Mouse (Mus musculus): Measurements from ENCODE around the gene Slc25a39.

Slc25a39 gene

DNA sequence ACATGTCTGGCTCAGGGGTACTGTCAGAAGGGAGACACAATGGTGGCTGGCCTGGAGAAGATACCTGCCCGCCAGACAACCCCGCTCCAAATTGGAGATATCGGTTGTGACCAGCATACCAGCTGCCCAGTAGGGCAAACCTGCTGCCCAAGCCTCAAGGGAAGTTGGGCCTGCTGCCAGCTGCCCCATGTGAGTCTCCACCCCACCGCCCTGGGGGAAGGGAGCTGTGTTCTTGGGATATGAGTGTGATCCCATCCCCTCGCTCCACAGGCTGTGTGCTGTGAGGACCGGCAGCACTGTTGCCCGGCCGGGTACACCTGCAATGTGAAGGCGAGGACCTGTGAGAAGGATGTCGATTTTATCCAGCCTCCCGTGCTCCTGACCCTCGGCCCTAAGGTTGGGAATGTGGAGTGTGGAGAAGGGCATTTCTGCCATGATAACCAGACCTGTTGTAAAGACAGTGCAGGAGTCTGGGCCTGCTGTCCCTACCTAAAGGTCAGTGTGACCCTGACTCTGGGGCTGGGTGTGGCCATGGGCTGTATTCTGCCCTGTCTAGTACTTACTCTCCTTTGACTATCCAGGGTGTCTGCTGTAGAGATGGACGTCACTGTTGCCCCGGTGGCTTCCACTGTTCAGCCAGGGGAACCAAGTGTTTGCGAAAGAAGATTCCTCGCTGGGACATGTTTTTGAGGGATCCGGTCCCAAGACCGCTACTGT, 28.2 kb upstream of the Slc25a39 start:
- DNase-seq: peak; percentile 44 to 54

- peak in 1 of 2 experiments; percentile 28 for DNase-seq
Observed at GRCm38 (mm10) chr11:102434816-102435705, 27.3 kb upstream of the Slc25a39 start.

- peak; percentile 90 to 93 for DNase-seq
Observed at GRCm38 (mm10) chr11:102434406-102434805, 26.7 kb upstream of the Slc25a39 start.

- peak in 1 of 2 experiments; percentile 36 for DNase-seq
Observed at GRCm38 (mm10) chr11:102433866-102434265, 26.1 kb upstream of the Slc25a39 start.

- DNase-seq: peak; percentile 70 to 77
Observed at GRCm38 (mm10) chr11:102432896-102433295, 25.1 kb upstream of the Slc25a39 start.

DNA sequence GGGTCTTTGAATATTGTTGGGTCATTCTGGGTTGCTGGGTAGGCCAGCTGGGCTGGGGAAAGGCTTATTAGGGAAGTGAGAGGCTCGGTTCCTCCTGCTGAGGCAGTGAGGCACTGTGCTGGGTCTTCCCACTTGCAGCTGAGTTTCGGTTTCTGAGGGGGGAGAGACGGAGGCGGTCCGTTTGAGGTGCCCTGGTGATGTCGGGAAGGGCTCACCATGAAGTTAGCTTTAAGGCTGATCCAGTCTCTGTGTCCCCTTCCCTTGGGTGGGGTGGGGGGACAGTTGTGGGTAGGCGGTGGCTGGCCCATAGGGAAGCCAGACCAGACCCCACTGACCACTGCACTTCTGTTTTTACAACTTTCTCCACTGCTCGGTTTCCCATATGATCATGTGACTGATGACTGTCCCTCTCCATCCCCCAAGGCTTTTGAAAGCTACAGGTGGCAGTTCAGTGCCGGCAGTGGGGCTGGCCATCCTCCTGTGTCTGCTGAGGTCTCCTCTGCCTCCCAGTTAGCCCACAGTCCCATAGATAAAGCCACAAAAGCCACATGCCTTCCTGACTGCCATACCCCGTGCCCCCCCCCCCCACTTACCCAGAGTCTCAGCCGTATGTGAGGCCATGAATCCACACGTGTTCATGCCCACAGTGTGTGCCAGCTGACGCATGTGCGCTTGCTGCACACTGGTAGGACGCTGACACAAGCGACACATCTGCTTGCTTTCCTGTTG, 24.5 kb upstream of the Slc25a39 start:
- DNase-seq: peak; percentile 19 to 26

DNA sequence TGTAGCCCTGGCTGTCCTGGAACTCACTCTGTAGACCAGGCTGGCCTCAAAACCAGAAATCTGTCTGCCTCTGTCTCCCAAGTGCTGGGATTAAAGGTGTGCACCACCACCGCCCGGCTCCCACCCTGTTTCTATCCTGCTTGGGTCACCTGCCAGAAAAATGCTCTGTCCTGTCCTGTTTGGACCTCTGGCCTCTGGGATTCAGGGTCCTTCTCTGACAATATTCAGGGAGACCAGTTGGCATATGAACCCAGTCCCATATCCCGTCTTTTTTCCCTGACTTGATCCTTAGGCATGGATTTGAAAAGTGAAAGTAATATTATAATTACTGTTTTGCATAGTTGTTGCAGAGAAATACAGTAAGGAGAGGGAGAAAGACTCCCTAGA, 24.0 kb upstream of the Slc25a39 start:
- DNase-seq: peak; percentile 15 to 22

GRCm38 (mm10) chr11:102431018-102431645, 23.4 kb upstream of the Slc25a39 start:
- peak; percentile 85 to 88 for DNase-seq

DNA sequence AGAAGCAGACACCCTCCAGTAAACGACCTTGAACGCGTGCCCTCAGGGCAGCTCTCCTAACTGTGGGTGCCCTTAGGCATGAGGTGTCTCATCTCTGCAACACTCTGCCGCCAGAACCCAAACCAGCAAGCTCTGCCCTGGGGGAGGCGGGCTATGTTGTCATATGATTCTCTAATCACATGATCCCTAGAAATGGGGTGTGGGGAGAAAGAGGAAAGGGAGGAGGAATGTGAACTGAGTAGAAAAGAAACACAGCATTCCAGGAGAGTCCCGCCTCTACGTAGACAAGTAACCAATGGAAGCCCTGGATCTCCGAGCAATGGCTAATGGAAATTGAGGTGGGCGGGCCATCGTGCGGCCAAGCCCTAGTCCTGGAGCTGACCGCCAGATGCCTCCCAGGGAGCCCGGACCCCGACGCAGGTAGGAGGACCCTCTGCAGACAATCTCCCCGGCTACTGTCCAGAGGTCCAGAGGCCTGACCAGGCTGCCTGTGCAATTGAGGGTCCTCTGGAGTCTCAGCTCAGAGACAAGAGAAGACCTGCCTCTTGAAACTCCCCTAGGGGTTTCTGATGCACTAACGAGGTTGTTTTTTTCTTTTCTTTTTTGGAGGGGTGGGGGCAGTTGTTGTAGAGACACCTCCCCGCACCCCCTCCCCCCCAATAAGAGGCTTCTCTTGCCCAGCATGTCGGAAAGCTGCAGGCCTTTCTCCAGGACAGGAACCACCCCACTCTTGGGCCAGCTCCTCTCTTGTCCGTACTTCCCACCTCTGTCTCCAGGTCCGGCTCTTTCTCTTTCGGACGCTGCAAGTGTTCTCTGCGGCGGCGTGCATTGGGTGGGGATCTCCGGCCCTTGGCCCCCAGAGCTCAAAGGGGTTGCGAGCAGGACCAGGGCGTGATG, 22.6 kb upstream of the Slc25a39 start, which contains the start of gene Grn:
Gene Grn (plus strand): TSS at position 195 of the 897 bp plus-strand sequence.
- peak; percentile 88 to 96 for DNase-seq

DNA sequence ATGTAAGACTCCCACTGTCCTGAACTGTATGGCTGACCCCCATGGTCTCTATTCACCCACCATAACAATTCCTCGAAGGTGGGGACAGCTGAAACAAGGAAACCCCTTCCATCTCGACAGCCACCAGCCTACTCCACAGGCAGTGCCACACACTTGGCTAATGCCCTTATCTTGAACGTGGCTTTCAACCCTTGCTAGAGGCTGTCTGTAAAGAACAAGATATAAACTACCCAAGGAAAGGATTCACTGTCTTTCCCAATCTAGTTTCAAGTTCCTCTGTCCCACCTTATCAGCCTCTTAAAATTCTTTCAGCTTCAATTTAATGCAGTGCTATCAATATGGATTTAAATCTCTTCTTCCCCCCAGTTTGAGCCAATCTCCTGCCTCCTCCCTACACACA, 21.8 kb upstream of the Slc25a39 start:
- peak in 1 of 2 experiments; percentile 17 for DNase-seq

- DNase-seq: peak in 1 of 2 experiments; percentile 9
Observed at GRCm38 (mm10) chr11:102428981-102429540, 21.3 kb upstream of the Slc25a39 start.

GRCm38 (mm10) chr11:102425555-102426316, 18.0 kb upstream of the Slc25a39 start:
- DNase-seq: no peak

- DNase-seq: no peak
Observed at GRCm38 (mm10) chr11:102424666-102425065, 16.9 kb upstream of the Slc25a39 start.

DNA sequence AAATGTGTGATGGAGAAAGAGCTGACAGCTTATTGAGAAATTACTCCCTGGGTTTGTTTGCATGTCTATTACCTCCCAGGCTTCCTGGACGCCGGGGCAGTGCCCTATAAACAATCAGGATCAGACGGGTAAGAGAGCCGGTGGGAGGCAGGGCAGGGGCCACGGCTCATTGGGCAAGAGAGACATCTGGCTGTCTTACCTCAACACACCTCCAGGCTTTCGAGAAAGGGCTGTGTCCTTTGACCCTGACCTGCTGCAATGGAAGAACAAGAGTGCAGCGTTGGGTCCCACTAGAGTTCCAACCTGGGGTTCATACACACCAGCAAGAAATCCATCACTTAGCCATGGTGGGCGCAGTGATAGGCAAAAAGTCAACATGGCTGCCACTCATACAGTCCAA, 13.8 kb upstream of the Slc25a39 start:
- no peak for DNase-seq

DNA sequence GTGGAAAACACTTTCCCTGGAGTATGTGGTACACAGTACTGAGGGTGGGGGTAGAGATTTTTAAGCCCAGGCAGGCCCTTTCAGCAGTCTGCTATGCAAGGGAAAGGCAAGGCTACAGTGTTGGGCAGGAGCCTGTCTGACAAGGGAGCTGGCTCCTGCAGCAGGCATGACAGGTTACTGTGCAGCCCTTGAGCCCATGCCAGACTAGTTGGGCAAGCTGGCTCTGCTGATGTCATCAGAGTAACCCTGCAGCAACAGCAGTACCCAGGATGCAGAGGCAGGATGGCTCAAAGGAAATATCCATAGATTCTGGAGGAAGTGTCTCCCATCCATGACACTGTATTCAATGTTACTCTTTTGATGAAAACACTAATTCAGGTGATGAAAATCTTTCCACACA, 11.1 kb upstream of the Slc25a39 start:
- DNase-seq: no peak

GRCm38 (mm10) chr11:102417160-102417559, 9.4 kb upstream of the Slc25a39 start:
- DNase-seq: no peak

DNA sequence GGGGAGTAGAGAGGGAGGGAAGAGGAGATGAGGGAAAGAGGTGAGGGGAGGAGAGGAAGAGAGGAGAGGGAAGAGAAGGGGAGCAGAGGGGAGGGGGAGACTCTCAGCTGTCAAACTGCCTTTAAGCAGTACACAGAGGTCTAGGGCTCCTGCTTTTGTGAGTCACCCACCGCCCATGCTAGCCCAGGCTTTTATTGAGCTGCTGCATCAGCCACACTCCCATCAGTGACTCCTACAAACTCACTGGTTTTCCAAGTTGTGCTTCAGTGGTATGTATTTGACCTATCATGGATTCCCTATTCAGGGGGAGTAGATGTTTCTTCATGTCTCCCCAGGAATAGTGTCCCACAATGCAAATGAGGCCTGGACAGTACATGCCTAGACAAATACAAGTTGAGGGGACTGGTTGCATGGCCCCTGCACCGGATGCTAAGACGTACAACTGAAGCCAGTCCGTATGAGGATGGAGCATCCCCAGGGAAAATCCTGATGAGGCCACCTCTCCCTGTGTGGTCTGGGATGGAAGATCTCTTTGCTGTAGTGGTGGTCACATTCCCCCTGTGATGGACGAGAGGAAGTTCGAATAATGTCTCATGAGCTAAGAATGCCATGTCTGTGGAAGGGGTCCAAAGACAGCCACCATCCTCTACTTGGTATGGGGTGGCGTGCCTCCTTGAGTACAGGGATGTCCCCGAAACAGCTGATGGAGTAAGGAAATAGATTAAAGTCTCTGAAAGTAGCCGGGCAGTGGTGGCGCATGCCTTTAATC, 7.5 kb upstream of the Slc25a39 start:
- DNase-seq: no peak

DNA sequence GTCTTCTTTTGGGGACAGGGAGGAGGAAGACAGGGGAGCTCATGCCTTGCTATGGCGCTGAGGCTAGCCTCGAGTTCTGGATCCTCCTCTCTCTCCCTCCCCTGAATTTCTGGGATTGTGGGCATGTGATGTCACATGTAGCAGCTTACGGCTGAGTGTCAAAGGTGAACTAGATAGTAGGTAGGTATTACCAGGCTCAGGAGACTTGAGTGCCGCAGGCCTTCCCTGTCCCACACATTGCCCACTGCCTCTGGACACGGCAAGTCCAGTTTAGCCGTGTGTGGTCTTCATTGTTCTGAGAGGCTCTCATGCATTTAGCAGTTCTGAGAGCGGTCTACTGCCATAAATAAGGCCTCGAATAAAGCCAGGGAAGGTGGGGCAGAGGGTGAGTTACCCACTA, 5.3 kb upstream of the Slc25a39 start:
- DNase-seq: no peak

DNA sequence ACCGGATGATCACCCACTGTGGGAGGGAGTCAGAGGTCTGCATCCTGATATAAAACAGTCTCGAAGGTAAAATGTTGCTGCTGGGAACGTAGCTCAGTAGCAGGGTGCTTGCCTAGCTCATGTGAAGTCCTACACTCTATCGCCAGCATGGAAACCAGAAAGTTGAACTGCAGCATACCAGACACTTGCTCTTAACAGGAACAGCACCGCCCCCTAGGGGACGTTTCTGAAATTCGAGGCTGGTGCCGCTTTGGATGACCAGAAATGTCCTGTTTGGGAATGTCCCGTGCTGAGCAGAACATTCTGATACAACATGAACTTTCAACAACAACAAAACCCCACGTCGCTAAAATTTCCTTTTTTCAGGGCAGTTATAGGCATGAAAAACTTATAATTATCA, 4.0 kb upstream of the Slc25a39 start:
- DNase-seq: peak; percentile 91 to 94

DNA sequence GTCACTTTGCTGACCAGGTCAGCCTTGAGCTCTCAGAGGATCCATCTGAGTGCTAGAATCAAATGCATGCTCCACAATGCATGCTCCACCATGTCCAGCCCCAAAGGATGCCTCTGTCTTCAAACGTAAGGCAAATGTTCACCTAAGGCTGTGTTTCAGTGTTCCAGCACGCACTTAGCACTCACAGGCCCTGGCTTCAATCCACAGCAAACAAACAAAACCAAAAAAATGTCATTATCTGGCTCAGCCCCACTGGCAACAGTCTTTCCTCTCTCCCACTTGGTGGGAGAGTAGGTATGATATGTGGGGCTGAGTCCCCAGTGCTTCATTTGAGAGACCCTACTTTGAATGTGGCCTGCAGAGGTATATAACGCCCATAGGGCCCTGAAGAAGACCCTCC, 3.3 kb upstream of the Slc25a39 start:
- no peak for DNase-seq
